Mouse (Mus musculus): ENCODE data around the gene Sox30.
A peak's percentile ranks its signal among the peaks of the same experiment; 100 is the strongest.

Sox30 gene

GRCm38 (mm10) chr11:45979946-45980892, at the start of gene Sox30:
Gene Sox30 (plus strand): TSS chr11:45980310.
- no peak for DNase-seq (ENCODE audit: low spot score in 2 of 2)

- DNase-seq (ENCODE audit: low spot score in 2 of 2) = no peak
Observed at GRCm38 (mm10) chr11:45932771-45933170, 47.3 kb upstream of the Sox30 start.

GRCm38 (mm10) chr11:45937478-45937877, 42.6 kb upstream of the Sox30 start:
- no peak for DNase-seq (ENCODE audit: low spot score in 2 of 2)

GRCm38 (mm10) chr11:45938917-45939316, 41.2 kb upstream of the Sox30 start:
- no peak for DNase-seq (ENCODE audit: low spot score in 2 of 2)

- no peak for DNase-seq (ENCODE audit: low spot score in 2 of 2)
Observed at GRCm38 (mm10) chr11:45942281-45942680, 37.8 kb upstream of the Sox30 start.

GRCm38 (mm10) chr11:45943108-45943705, 36.9 kb upstream of the Sox30 start:
- DNase-seq (ENCODE audit: low spot score in 2 of 2) = peak in 1 of 2 experiments; percentile 60

GRCm38 (mm10) chr11:45943891-45944642, 36.0 kb upstream of the Sox30 start:
- peak in 1 of 2 experiments; percentile 30 for DNase-seq (ENCODE audit: low spot score in 2 of 2)

- DNase-seq (ENCODE audit: low spot score in 2 of 2) = peak; percentile 86 to 97
Observed at GRCm38 (mm10) chr11:45944643-45945156, 35.4 kb upstream of the Sox30 start, which contains the start of gene Lsm11. Gene Lsm11 (minus strand): TSS chr11:45944935.

- no peak for DNase-seq (ENCODE audit: low spot score in 2 of 2)
Observed at GRCm38 (mm10) chr11:45946796-45947195, 33.3 kb upstream of the Sox30 start.

- peak; percentile 44 to 56 for DNase-seq (ENCODE audit: low spot score in 2 of 2)
Observed at GRCm38 (mm10) chr11:45947491-45947890, 32.6 kb upstream of the Sox30 start.

- peak; percentile 68 to 92 for DNase-seq (ENCODE audit: low spot score in 2 of 2)
Observed at GRCm38 (mm10) chr11:45955127-45955627, 24.9 kb upstream of the Sox30 start, which contains the start of gene Thg1l. Gene Thg1l (minus strand): TSS chr11:45955494.

- no peak for DNase-seq (ENCODE audit: low spot score in 2 of 2)
Observed at GRCm38 (mm10) chr11:45959598-45959997, 20.5 kb upstream of the Sox30 start.

GRCm38 (mm10) chr11:45960003-45960402, 20.1 kb upstream of the Sox30 start:
- no peak for DNase-seq (ENCODE audit: low spot score in 2 of 2)

- no peak for DNase-seq (ENCODE audit: low spot score in 2 of 2)
Observed at GRCm38 (mm10) chr11:45966896-45967295, 13.2 kb upstream of the Sox30 start.

- no peak for DNase-seq (ENCODE audit: low spot score in 2 of 2)
Observed at GRCm38 (mm10) chr11:45968466-45968865, 11.6 kb upstream of the Sox30 start.

- no peak for DNase-seq (ENCODE audit: low spot score in 2 of 2)
Observed at GRCm38 (mm10) chr11:45973635-45974034, 6.5 kb upstream of the Sox30 start.

- no peak for DNase-seq (ENCODE audit: low spot score in 2 of 2)
Observed at GRCm38 (mm10) chr11:45974466-45974865, 5.6 kb upstream of the Sox30 start.

- peak; percentile 26 to 37 for DNase-seq (ENCODE audit: low spot score in 2 of 2)
Observed at GRCm38 (mm10) chr11:45976061-45976460, 4.0 kb upstream of the Sox30 start.

- DNase-seq (ENCODE audit: low spot score in 2 of 2) = no peak
Observed at GRCm38 (mm10) chr11:45980893-45981253, 763 bp downstream of the Sox30 start.

- DNase-seq (ENCODE audit: low spot score in 2 of 2) = no peak
Observed at GRCm38 (mm10) chr11:45991604-45992003, 11.5 kb downstream of the Sox30 start.

GRCm38 (mm10) chr11:45992087-45992486, 12.0 kb downstream of the Sox30 start:
- no peak for DNase-seq (ENCODE audit: low spot score in 2 of 2)

GRCm38 (mm10) chr11:46016061-46016460, 36.0 kb downstream of the Sox30 start:
- peak in 1 of 2 experiments; percentile 68 for DNase-seq (ENCODE audit: low spot score in 2 of 2)

All from left cerebral cortex, adult 9 months (tissue).